Mouse (Mus musculus) fat pad, adult 2 months (tissue): ENCODE measurements around the gene Pcbd2.

ENCODE experiments used
- DNase-seq: peaks from one replicate; pipeline ENCODE4 v3.0.0-alpha.2; 2011; ENCODE audit warnings: low read depth, low spot score; ENCODE audit errors: extremely low read depth

Pcbd2 gene

DNA sequence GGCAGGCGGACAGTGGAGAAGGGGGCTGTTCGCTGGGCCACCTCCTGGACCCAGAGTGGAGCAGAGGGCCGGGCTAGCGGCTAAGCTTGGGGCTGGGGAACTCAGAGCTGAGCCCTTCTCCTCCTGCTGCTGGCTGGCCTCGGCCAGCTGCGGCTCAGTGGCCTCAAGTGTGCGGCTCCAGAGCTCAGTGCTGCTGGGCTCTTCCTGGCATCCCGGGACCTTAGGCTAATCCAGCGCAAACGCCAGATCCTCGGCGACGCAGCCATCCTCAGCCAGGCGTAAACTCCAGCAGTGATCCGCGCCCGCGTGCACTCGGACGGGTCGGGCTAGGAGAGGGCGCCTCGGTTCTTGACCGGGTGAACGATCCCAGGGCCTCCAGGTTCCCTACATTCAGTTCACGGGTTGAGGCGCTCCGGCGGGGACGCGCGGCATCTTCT is 98.1 kb downstream of the Pcbd2 start:
- no peak for DNase-seq

DNA sequence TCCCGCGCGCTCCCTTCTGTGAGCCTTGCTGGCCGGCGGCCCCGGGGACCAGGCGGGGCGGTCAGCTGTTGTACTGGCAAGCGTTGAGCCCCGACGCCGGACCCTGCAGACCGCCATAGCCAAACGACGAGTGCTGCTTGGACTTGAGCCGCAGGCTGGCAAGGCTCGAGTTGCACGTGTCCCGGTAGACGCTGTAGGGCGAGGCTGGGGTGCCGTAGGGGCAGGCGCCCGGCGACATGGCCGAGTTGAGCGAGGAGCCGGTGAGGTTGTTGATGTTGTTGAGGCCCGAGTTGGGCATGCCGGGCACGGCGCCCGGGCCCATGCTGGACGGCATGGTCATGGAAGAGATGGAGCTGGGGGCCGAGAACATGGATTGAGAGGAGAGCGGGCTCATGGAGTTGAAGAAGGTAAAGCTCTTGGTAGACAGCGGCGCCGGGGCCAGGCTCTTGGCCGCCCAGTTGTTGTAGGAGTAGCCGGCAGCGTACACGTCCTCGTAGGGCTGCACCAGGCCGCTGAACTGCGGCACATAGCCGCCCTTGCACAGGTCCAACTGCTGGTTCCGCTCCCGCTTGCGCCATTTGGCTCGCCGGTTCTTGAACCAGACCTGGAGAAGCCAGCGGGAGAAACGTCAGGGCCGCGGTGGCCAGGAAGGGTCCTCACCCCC is 99.0 kb downstream of the Pcbd2 start:
- DNase-seq: no peak
